Mouse (Mus musculus) megakaryocyte, embryonic 14.5 days (primary cell): ENCODE data around the gene Ice1. TPM values are rescaled to one million over a fixed set of nuclear protein-coding genes. Genes with fewer than 3 reads are reported as not detected.

Experiments
- H3K27me3 ChIP-seq: replicated peaks from 2 replicates; pipeline ENCODE3; 2012; ENCODE audit warnings: inconsistent platforms
- H3K36me3 ChIP-seq: replicated peaks from 2 replicates; pipeline ENCODE3; 2012; ENCODE audit warnings: low read length, inconsistent platforms, mixed read lengths
- H3K4me1 ChIP-seq: 2 replicates; pipeline ENCODE4 v1.6.1; 2012; ENCODE audit warnings: inconsistent platforms
- H3K4me3 ChIP-seq: replicated peaks from 2 replicates; pipeline ENCODE3; 2012; ENCODE audit warnings: moderate library complexity, mild to moderate bottlenecking, inconsistent platforms
- H3K9me3 ChIP-seq: 2 replicates; pipeline ENCODE4 v1.6.1; 2012; ENCODE audit warnings: inconsistent platforms
- FLI1 ChIP-seq: IDR thresholded peaks from 2 replicates; pipeline ENCODE4 v1.6.1; 2012; ENCODE audit warnings: low read length, inconsistent platforms, mixed read lengths
- GATA1 ChIP-seq: IDR thresholded peaks from 3 replicates; pipeline ENCODE4 v1.6.1; 2012; ENCODE audit warnings: mixed read lengths, low read length, inconsistent platforms, borderline replicate concordance
- polyA plus RNA-seq: library from polyadenylated mRNA; stranded (reverse); fragments of >175 nt; gene quantifications from 2 replicates; pipeline ENCODE4 v1.2.3, GENCODE M21; 2012; ENCODE audit warnings: low replicate concordance; ENCODE audit not compliant: insufficient read depth

Gene Ice1
- polyA plus RNA-seq, 1 experiment, result 3.1 TPM

GRCm38 (mm10) chr13:70659715-70660114 is 22.3 kb upstream of the Ice1 start:
- Histone ChIP-seq H3K4me3 (no peak overlapping the region), H3K27me3 (no peaks in the 10 kb centered on the region), H3K9me3 (no peaks in the 10 kb centered on the region), H3K36me3 (no peaks in the 10 kb centered on the region), H3K4me1 (peaks cover 26% of the 10 kb centered on the region)
- TF ChIP-seq GATA1, result no peak
- TF ChIP-seq FLI1, result no peak

- TF ChIP-seq FLI1 (no peak), GATA1 (no peak)
- no peaks in the 10 kb centered on the region for H3K27me3 ChIP-seq
- H3K4me3 ChIP-seq, result no peak overlapping the region
- no peaks in the 10 kb centered on the region for H3K9me3 ChIP-seq
- H3K36me3 ChIP-seq, result no peaks in the 10 kb centered on the region
- peaks cover 56% of the 10 kb centered on the region for H3K4me1 ChIP-seq
Measured at GRCm38 (mm10) chr13:70656741-70657140, 19.3 kb upstream of the Ice1 start.

GRCm38 (mm10) chr13:70656329-70656728 is 18.9 kb upstream of the Ice1 start:
- H3K4me1 ChIP-seq, result peaks cover 60% of the 10 kb centered on the region
- TF ChIP-seq FLI1 (no peak), GATA1 (no peak)
- H3K9me3 ChIP-seq, result no peaks in the 10 kb centered on the region
- no peaks in the 10 kb centered on the region for H3K36me3 ChIP-seq
- H3K27me3 ChIP-seq, result no peaks in the 10 kb centered on the region
- no peak overlapping the region for H3K4me3 ChIP-seq

GRCm38 (mm10) chr13:70655570-70655969 is 18.1 kb upstream of the Ice1 start:
- Histone ChIP-seq H3K9me3 (no peaks in the 10 kb centered on the region), H3K4me3 (no peak overlapping the region), H3K4me1 (peaks cover 68% of the 10 kb centered on the region), H3K27me3 (no peaks in the 10 kb centered on the region), H3K36me3 (no peaks in the 10 kb centered on the region)
- no peak for TF ChIP-seq FLI1

- TF ChIP-seq FLI1, result no peak
- TF ChIP-seq GATA1, result no peak
- no peaks in the 10 kb centered on the region for H3K9me3 ChIP-seq
Measured at GRCm38 (mm10) chr13:70654091-70654770, 16.8 kb upstream of the Ice1 start.

GRCm38 (mm10) chr13:70653457-70653856 is 16.0 kb upstream of the Ice1 start:
- peak overlapping the region; percentile 62 for H3K4me3 ChIP-seq
- H3K9me3 ChIP-seq, result no peaks in the 10 kb centered on the region
- no peaks in the 10 kb centered on the region for H3K27me3 ChIP-seq
- no peaks in the 10 kb centered on the region for H3K36me3 ChIP-seq
- TF ChIP-seq GATA1, result no peak
- no peak for TF ChIP-seq FLI1
- peaks cover 73% of the 10 kb centered on the region for H3K4me1 ChIP-seq

More at GRCm38 (mm10) chr13:70654091-70654770, 16.8 kb upstream of the Ice1 start:
- Histone ChIP-seq H3K4me1 (peaks cover 73% of the 10 kb centered on the region), H3K36me3 (no peaks in the 10 kb centered on the region), H3K27me3 (no peaks in the 10 kb centered on the region), H3K4me3 (no peak overlapping the region)

- Histone ChIP-seq H3K27me3 (no peaks in the 10 kb centered on the region), H3K4me3 (no peak overlapping the region), H3K9me3 (no peaks in the 10 kb centered on the region)
Measured at GRCm38 (mm10) chr13:70650011-70650436, 12.6 kb upstream of the Ice1 start.

GRCm38 (mm10) chr13:70645968-70646505 is 8.6 kb upstream of the Ice1 start:
- H3K4me3 ChIP-seq, result no peak overlapping the region
- no peaks in the 10 kb centered on the region for H3K36me3 ChIP-seq
- no peaks in the 10 kb centered on the region for H3K27me3 ChIP-seq
- TF ChIP-seq FLI1, result no peak
- no peak for TF ChIP-seq GATA1
- peaks cover 50% of the 10 kb centered on the region for H3K4me1 ChIP-seq
- H3K9me3 ChIP-seq, result no peaks in the 10 kb centered on the region

More at GRCm38 (mm10) chr13:70650011-70650436, 12.6 kb upstream of the Ice1 start:
- no peaks in the 10 kb centered on the region for H3K36me3 ChIP-seq
- peaks cover 61% of the 10 kb centered on the region for H3K4me1 ChIP-seq
- TF ChIP-seq GATA1 (no peak), FLI1 (no peak)

- no peaks in the 10 kb centered on the region for H3K36me3 ChIP-seq
- no peaks in the 10 kb centered on the region for H3K9me3 ChIP-seq
- no peak for TF ChIP-seq FLI1
- no peak for TF ChIP-seq GATA1
- H3K4me3 ChIP-seq, result no peak overlapping the region
- H3K27me3 ChIP-seq, result no peaks in the 10 kb centered on the region
- H3K4me1 ChIP-seq, result peaks cover 44% of the 10 kb centered on the region
Measured at GRCm38 (mm10) chr13:70644083-70644462, 6.6 kb upstream of the Ice1 start.

- no peak for TF ChIP-seq GATA1
- Histone ChIP-seq H3K27me3 (no peaks in the 10 kb centered on the region), H3K9me3 (no peaks in the 10 kb centered on the region), H3K4me1 (peaks cover 46% of the 10 kb centered on the region), H3K36me3 (no peaks in the 10 kb centered on the region), H3K4me3 (no peak overlapping the region)
Measured at GRCm38 (mm10) chr13:70643408-70644082, 6.1 kb upstream of the Ice1 start.
